Mouse (Mus musculus): Measurements from ENCODE around the gene 1700029F12Rik.

- TF ChIP-seq CTCF (IDR thresholded peaks at IDR 0.05; ENCODE audit: low read depth) (no peak), EP300 (IDR thresholded peaks at IDR 0.05; ENCODE audit: low read depth) (no peak)
These were observed 32.7 kb upstream of the 1700029F12Rik start, which contains the start of gene Fam169a for GRCm38 (mm10) chr13:97066649-97067550.

Measured in heart, postnatal 0 days (tissue).